Mouse (Mus musculus): ENCODE results near the gene Jarid2.
"Not testable (repeated sequence)": the region's sequence is repeated elsewhere in the genome, so short reads cannot be mapped to it uniquely, and the experiment has no call there.

Gene Jarid2

DNA sequence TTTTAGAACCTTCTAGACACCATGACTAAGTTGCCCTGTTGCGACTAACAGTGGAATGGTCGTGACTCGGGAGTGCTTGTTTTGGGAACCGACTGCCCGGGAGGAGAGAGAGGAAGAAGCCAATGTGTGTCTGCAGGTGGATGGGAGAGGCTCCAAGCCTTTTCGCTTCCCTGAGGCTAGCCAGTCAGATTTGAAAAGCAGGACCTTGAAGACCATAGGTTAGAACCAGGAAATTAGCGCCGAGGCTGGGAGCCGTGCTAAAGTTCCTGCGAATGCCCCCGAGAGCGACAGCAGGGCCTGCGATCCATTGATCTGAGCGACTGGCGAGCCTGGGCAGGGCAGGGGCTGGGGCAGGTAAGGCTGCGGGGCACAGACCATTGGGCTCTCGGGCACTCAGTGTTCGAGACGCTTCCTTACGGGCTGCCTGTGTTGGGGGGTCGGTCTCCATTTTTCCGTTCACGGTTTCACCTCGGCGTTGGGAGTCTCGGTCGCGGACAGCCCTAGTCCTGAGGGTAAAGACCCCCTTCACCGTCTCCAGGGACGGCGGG, at the start of gene Jarid2:
TSS of gene Jarid2 (plus strand) at position 51 of the 548 bp plus-strand sequence.
- DNase-seq (ENCODE audit: low spot score): peak; percentile 85

DNA sequence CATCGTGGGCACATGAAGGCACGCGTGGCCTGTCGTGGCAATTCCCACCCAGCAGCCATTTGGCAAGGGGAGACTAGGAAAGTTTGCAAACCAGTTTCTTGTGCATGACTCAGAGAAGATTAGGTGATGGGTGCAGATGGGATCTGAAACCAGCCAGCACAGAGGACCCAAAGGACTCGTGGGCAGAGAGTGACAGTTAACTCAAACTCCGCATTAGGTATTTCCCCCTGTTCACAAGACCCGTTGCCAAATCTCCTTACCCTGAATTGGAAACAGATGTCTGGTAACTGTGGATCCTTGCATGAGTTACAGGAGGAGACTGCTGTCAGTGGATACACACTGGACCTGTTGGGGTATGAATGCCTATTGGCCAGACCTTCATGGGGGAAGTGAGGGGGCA, 48.2 kb upstream of the Jarid2 start:
- DNase-seq (ENCODE audit: low spot score): no peak

DNA sequence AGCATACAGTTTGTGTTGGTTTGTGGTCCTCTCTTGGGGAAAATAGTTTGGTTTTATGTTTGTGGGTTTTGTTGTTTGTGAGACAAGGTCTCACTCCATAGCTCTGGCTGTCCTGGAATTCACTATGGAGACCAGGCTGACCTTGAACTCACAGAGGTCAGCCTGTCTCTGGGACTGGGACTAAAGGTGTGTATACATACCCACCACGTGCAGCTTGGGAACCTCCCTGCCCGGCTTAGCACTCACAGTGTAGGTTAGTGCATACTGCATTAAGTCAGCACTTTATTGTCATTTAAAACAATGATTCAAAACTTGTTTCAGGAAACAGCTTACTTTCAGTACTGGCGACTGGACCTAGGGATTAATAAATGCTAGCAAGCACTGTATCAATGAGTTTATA, 41.1 kb upstream of the Jarid2 start:
- no peak for DNase-seq (ENCODE audit: low spot score)

DNA sequence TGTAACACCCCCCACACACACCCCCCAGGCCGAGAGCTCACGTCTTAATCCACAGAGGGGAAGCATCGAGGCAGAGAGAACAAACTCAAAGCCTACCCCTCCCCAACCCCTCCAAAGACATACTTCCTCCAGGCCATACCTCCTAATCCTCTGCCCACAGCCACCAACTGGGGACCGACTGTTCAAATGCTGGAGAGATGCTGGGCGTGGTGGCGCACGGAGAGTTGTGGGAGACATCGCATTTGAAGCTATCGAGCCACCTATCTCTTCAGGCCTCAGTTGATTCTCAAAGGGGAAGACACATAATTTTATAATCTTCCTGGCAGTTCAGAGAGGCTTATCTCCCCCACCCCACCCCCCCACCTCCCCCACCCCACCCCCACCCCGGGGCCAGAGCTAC, 31.6 kb upstream of the Jarid2 start:
- no peak for DNase-seq (ENCODE audit: low spot score)

DNA sequence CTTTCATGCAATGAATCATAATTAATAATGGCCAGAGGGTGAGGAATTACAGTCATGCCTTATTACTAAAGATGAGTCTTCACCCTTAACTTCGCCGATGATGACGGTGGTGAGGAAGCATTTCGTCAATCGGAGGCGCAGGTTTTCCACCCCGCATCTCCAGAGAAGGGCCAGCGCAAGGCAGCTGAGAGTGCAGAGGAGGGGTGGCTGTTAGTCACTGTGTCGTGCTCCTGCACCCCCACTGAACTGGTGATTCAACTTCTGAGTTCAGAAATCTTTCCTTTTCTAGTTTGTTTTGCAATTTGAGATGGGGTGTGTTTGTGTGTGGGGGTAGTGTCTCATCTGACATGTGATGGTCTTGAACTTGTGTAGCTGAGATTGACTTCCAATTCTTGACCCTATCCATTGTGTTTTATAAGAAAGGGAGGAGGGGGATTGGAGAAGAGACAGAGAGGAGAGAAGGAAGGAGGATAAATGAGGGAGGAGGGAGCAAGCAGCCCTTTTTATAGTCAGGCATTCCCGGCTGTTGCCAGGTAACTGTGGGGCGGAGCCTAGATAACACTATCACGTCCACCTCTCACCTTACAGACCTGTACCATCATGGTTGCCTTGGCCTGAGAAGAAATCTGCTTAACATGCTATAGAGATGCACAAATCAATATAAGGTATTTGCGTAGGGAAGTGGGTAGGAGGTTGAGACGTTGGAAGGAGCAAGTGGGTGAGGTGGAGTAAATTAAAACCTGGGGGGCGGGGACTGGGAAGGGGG, 25.1 kb upstream of the Jarid2 start:
- no peak for DNase-seq (ENCODE audit: low spot score)

DNA sequence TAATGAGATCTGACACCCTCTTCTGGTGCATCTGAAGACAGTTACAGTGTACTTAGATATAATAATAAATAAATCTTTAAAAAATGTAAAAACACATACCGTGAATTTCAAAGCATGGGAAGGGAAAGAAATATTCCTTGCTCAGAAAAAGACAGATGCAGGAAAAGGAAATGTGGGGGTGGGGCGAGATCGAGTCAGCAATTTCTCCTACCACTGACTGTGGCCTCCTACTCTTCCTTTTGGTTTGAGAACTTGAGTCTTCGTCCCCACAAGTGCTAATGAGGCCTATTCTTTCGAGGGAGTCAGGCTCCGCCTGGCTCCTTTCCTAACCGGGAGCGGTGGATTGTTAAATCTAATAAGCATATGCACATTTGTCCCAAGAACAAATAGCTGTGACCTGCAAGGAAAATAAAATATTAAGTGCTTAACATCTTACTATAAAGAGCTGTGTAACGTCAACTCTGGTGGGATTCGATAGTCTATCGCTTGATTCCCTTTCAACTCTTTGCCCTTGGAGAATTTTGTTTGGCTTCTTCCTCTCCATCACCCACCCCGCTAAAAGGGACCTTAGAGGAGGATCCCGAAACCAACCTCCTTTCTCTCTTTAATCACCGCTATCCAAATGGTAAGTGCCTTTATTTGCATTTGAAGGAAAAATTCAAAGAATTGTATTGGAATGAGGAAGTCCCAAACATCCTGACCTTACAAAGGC, 24.1 kb upstream of the Jarid2 start:
- DNase-seq (ENCODE audit: low spot score): no peak

DNA sequence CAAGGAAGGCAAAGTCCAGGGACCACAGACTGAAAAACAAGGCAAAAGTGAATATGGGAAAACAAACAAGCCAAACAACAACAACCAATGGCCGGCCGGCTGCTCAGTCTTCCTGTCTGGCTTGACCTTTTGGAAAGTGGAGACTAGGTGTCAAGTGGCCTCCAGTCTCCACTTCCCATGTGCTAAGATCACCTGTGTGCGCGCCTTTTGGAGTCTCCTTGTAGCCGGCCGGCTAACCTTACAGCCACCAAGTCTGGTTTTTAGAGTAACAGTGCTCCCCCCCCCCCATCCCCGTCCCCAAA, 23.6 kb upstream of the Jarid2 start:
- DNase-seq (ENCODE audit: low spot score): no peak

DNA sequence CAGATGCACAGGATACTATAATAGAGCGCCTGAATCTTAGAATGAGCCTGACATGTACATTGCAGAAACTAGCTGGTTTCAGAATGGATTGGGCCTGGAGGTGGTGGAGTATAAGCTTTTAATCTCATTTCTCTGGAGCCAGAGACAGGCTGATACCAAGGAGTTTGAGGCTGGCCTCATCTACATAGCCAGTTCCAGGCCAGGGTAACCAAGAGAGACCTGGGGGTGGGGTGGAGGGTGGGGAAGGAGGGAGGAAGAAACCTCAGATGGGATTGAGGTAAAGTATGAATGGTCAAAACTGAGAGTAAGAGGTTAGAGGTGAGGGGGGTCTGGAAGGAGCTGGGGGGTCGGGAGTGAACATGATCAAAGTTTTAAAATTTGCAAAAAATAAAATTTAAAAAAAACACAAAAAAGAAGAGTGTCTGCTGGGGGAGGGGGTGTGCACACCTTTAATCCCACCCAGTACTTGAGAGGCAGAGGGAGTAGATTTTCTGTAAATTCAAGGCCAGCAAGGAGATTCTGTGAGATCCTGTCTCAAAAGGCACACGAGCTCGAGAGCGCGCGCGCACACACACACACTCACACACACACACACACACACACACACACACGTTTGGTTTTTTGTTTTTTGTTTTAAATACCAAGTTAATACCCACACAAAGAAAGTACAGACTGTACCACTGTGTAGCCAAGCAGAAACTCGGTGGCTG, 22.9 kb upstream of the Jarid2 start:
- DNase-seq (ENCODE audit: low spot score): no peak

DNA sequence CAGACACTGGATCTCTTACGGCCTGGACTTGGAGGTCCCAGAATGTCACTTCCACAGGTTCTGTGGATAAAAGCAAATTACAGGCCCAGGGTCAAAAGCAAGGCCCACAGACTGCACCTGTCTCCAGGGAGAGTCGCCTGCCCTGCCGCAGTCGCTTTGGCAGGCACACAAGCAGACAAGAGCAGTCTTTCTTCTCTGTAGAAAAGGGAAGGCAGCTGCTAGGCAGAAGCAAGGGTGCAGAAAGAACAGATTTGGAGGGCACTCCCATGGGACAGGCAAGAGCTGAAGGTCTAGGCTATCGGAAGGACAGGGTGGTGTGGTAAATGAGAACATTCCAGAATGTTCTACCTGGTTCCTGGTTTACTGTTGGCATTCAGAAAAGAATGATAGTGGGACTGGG, 22.1 kb upstream of the Jarid2 start:
- no peak for DNase-seq (ENCODE audit: low spot score)

DNA sequence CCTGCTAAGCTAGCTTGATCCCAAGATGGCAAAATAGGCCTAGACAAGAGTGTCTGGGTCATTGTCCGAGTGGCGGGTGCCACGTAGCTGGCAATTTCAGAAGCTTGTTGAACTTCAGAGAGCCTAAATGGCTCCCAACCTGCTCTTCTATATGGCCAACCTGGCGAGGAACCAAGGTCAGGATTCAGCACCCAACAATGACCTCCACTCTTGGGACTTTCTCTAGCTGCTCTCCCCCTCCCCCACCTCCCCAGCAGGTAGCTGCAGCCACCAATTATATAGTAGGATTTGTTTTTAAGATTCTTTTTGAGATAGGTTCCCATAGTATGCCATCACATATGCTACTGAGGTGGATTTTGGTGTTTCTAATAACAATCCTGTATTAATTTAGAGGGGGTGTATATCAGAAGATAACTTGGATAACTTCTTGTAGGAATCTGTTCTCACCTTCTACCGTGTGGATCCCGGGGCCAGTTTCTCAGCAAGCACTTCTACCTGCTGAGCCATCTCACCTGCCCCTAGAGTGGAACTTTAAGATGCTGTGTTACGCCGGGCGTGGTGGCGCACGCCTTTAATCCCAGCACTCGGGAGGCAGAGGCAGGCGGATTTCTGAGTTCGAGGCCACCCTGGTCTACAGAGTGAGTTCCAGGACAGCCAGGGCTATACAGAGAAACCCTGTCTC, 20.8 kb upstream of the Jarid2 start:
- DNase-seq (ENCODE audit: low spot score): no peak

DNA sequence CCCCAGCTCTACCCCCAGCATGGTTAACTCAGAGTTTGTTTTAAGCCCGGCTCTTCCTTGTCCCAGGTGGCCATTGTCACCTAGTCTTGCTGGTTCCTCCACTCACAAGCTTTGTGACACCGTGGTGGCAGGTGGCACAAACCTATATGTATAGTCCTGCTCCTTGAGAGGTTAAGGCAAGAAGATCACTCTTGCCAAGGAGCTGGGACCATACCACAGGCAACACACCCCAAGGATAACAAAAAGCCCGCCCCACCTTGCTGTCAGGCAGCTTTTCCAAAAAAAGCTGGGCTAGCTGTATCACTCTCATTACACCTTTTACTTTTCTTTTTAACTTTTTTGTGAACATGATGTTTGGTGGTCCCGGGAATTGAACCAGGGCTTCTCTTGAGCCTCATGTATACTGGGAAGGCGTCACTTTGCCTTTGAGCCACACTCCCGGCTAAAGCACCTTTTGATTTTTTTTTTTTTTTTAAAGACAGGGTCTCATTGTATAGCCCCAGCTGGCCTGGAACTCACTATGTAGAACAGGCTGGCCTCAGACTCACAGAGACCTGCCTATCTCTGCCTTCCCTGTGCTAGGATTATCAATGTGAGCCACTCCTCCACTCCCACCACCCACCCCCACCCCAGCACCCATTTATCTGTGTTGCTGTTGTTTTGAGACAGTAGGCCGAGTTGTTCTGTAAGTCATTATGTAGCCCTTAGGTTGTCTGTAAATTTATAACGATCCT, 19.4 kb upstream of the Jarid2 start:
- no peak for DNase-seq (ENCODE audit: low spot score)

DNA sequence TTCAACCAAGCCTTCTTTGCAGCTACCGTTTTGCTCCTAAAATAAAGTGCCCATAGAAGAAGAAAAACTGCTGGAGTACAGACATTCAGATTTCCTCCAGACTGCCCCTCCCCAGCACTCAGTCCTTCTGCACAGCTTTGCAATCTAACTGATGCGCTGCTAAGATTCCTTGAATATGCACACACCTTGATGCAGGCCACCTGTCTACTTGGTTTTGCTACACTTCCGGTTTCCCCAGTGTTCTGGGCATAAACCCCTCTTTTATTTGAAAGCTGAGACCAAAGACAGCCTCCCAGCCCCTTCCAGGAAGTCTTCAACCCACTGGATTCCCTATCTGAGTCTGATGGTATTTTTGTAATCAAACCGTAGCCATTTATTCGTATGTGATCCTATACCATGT, 18.2 kb upstream of the Jarid2 start:
- no peak for DNase-seq (ENCODE audit: low spot score)

DNA sequence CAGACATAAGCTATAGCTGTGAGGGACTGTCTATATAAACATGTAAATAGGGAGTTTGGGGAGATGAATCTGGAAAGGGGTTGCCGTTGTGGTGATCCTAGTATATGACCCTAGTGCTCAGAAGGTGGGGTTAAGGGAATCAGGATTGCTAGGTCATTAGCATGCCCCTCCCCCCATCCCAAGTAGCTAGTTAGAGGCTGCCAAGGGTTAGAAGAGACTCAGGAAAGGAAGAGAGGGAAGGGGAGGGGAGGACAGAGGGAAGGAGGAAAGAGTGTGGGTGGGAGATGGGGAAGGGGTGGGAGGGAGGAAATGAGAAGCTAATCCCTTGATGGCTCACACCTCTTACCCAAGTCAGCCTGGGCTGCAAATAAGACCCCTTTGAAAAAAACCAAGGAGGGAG, 17.4 kb upstream of the Jarid2 start:
- no peak for DNase-seq (ENCODE audit: low spot score)

DNA sequence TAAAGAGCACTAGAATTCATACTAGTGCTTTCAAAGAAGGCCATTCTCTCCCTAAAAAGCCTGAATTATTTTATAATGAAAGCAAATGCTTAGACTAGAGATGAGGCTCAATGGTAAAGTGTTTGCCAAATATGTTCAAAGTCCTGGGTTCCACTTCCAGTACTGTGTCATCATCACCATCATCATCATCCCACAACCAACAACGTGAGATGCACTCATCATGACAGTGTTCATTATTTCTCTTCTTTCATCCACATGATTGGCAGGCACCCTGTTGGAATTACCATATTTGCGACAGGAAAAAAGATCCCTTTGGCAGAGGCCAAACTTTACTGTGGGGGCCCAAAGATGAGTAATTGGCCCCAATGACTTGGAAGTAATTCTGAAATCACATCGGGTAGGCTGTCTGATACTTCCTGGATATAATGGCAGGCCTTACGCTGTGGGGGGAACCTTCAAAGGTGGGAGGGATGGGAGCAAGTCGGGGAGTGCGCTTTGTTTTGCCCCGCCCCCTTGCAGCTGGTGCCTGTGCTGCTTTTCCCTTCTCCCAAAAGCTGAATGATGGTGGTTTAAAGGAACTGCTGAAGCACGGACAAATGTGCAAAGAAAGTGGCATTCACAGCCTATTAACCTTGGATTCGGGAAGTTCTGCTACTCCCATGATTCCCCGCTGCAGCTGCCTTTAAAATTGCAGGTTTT, 13.9 kb upstream of the Jarid2 start:
- no peak for DNase-seq (ENCODE audit: low spot score)

DNA sequence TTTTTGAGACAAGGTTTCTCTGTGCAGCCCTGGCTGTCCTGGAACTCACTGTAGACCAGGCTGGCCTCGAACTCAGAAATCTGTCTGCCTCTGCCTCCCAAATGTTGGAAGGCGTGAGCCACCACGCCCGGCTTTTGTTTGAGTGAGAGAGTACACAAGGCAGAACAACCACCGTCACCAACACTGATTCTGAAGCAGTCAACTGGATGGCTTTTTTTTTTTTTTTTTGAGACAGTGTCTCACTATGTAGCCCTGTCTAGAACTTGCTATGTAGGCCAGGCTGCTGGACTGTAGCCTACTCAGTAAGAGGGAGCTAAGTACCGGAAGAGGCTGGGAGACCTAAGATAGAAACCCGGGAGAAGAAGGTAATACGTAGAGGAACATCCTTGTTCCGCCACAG, 11.4 kb upstream of the Jarid2 start:
- no peak for DNase-seq (ENCODE audit: low spot score)

DNA sequence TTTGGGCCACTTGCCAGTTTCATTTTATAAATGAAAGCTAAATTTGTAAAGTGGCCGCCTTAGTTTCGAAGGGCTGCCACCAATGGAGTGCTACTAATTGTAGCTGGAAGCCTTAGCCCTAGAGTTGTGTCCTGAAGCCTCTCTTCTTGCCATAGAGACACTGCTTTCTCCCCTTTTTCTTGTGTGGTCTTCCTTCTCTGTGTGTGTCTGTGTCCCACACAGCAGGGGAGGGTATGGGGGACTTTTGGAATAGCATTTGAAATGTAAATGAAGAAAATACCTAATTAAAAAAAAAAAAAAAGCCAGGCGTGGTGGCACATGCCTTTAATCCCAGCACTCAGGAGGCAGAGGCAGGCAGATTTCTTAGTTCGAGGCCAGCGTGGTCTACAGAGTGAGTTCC, 10.8 kb upstream of the Jarid2 start:
- DNase-seq (ENCODE audit: low spot score): not testable (repeated sequence)

DNA sequence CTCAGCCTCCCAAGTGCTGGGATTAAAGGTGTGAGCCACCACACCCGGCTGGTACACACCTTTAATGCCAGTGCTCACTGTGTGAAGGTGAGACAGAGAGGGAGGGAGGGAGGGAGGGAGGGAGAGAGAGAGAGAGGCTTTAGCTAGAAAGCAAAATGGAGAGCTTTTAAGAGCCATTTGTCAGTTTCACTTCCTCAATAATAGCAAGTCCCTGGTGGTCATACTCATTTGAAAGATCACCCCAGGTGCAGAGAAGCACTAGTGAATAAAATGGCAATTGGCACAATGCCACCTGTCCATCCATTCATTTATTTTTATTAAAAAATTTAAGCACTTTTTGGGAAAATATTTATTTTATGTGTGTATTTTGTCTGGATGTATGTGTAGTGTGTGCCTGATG, 9.2 kb upstream of the Jarid2 start:
- no peak for DNase-seq (ENCODE audit: low spot score)

DNA sequence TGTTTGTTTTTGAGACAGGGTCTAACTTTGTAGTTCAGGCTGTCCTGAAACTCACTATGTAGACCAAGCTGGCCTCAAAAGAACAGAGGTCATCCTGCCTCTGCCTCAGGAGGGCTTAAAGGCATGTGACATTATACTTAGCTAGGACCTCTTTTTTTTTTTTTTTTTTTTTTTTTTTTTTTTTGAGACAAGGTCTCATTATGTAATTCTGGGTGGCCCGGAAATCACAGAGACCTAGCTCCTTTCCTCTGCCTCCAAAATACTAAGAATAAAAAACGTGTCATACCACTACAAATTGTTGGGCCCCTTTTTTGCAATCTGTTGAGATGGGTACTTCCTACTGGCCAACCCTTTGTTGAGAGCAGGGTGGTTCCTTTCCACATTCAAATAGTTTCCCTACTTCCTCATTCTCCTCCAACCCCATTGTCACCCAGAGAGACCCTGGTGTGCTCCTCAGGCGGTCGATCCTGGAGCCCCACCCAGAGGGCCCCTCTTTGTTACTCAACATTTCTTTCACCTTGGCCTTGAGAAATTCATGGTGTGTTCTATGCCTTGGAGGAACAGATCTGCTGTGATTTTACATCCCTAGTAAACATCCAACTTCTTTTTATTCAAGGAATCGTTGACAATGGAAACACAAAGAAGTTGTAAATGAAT, 7.3 kb upstream of the Jarid2 start:
- DNase-seq (ENCODE audit: low spot score): no peak

DNA sequence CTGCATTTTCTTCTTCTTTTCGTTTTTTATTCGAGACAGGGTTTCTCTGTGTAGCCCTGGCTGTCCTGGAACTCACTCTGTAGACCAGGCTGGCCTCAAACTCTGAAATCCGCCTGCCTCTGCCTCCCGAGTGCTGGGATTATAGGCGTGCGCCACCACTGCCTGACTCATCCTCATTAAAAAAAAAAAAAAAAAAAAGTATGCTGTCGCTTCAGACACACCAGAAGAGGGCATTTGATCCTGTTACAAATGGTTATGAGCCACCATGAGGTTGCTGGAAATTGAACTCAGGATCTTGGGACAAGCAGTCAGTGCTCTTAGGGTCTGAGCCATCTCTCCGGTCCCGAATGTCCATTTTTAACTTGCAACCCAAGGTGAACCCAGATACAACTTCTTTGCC, 5.8 kb upstream of the Jarid2 start:
- not testable (repeated sequence) for DNase-seq (ENCODE audit: low spot score)

DNA sequence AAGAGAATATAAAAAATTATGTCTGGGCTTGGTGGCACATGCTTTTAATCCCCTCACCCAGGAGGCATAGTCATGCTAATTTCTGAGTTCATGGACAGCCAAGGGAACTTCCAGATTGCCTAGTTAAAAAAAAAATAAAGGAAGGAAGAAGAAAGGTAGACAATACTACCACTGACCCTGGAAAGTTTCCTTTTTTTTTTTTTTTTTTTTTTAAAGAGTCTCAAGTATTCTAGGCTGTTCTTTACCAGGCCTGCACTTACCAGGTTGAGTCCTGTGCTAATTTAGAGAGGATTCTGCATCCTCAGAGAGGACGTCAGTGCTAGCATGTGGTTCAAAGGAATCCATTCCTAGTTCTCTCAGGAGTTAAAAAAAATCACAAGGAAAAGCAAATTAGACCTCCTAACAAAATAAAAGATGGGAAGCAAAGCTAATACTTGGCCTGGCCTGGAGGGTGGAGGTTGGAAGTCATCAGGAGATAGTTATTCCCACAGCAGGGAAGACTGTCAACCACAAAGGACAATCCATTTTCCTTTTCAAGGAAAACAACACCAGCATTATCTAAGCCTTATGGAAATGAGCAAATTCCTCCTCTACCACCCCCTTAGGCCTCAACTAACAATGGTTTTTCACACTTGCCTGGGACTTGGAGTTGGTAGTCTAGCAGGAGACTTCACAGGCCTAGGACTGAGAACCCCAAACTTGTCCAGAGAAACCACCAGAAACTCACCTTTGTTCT, 961 bp upstream of the Jarid2 start:
- DNase-seq (ENCODE audit: low spot score): no peak
